Mouse (Mus musculus) 3134 (cell line): ENCODE results near the gene S100g.
A peak's percentile ranks its signal among the peaks of the same experiment; 100 is the strongest.

Experiments used
- DNase-seq: peaks from one replicate; pipeline ENCODE4 v3.0.0-alpha.2; 2011; ENCODE audit warnings: low spot score; ENCODE audit not compliant: insufficient read length; ENCODE audit errors: extremely low read depth

The S100g gene

GRCm38 (mm10) chrX:162964383-162964782, at the start of gene S100g:
Gene S100g, minus strand, starts transcription at chrX:162964599.
- no peak for DNase-seq

- DNase-seq, result peak; percentile 14
Measured at GRCm38 (mm10) chrX:162992121-162992520, 27.7 kb upstream of the S100g start.

DNA sequence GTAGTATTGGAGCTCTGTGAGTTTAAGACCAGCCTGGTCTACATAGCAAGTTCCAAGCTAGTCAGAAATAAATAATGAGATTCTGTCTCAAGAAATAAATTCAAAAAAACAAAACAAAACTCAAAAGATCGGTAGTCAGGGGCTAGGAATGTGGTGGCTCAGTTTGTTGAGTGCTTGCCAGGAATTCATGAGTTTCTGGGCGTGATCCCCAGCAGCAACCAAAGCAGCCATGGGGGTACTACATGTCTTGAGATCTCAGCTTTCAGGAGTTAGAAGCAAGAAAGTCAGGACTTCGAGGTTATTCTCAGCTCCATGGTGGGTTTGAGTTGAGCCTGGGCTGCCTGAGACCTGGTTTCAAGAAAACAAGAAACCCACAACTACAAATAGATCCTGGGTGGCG, 27.0 kb upstream of the S100g start:
- DNase-seq, result peak; percentile 51

DNA sequence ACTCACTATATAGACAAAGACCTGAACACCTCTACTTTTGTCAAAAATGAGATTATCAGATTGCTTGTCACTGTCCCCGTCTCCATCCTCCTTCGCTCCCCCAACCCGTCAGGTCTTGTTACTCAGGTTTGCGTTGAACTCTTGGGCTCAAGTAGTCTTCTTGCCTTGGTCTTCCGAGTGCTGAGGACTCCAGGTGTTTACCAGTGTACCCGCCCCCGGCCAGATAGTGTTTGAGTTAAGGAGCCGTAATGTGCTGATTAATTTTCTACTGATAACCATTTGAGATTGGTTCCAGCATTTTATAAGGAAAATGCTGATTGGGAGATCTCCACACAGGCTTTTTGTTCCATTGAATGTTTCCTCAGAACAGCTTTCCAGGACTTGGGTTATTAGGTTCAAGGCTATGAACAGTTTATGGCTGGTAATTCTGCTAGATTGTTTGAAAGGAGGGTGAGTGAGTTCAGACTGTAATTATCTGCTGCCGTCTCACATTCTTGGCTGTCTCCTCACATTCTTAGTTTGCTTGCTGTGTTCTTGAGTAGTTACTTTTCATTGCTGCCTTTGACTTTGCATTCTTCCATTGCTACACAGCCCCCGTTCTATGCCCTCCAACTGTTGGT, 22.6 kb upstream of the S100g start:
- DNase-seq, result no peak

GRCm38 (mm10) chrX:162976194-162976593, 11.8 kb upstream of the S100g start:
- no peak for DNase-seq

DNA sequence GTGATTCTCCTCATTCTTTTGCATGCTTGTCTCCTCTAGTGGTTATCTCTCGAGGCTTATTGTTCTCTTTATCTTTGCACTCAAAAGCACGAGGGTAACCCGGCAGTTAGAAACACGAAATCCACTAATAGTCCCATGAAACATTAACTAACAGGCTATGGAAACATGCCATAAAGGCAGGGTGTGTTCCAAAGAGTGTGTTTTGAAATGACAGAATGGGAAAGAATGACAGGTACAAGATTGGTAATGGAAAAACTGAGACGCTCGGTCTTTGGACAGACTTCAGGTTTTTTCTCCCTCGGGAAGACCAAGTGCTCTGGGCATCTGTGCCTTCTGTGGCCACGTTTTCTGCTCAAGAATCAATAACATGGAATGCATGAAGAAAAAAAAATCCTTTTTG, 3.1 kb upstream of the S100g start:
- DNase-seq, result no peak

DNA sequence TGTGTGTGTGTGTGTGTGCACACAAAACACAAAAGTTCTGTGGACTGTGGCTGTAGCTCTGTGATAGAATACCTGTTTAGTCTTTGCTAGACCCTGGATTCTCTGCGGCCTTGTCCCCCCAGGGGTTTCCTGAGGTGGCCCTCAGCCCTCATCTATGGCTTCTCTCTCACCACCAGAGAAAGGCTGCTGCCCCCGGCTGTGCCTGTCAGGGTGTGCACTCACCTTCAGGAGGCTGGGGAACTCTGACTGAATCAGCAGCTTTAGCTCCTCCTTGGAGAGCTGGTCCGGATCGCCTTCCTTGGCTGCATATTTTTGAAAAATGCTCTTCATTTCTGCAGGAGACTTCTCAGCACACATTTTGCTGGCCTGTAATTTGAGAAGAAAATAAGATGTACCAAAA, 559 bp downstream of the S100g start:
- no peak for DNase-seq

DNA sequence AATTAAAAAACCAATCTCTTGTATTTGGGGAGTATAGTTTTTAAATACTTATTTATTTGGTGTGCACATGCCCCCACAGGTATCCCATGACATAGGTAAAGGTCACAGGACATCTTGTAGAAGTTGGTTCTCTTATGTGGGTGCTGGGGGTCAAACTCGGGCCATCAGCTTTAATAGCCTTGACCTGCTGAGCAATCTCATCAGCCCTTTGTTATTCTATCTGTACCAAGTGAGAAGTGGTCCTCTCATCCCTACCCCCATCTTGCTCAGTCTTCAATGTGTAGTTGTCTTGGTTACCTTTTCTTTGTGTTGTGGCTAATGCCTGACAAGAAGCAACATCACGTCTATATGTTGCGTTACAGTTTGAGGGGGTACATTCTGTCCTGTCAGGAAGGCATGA, 6.5 kb downstream of the S100g start:
- DNase-seq, result no peak

DNA sequence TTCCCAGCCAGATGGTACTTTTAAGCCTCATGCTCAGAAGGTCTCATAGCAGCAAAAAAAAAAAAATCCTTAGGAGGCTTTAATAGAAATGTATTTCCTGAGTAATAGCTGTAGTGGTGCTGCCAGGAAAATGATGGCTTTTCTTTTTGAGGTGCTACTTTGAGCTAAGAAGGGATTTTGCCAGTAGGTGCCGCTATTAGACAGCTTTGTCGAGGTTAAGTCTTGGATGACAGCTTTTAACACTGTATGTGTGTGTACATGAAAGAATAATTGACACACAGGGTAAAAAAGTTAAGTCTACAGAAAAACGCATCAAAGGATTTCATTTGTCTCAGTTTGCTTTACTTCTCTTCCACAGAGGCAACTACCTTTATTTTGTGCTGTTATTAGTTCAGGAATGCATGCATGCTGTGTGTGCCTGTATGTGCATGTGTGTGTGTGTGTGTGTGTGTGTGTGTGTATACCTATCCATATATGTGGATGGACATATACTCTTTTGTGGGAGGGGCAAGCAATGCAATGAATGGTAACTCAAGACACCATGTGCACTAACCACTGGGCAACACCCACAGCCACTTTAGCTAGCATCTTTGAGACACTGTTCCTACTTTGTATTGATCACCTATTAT, 14.5 kb downstream of the S100g start:
- DNase-seq, result peak; percentile 10

DNA sequence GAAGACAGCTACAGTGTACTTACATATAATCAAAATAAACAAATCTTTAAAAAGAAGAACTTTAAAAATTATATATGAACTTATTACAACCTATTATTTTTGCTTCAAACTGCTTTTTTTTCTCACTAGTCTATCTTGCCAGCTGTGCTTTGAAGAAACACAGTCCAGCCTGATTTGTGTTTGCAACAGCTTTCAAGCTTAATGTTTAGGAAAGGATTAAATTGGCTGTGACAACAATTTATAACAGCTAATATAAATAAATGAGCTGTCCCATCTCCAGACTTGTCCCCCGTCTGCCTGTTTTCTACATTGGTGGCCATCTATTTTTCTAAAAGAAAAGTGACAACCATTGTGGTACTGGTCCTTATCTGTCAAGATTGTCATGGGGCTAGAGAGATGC, 22.4 kb downstream of the S100g start:
- DNase-seq, result no peak

DNA sequence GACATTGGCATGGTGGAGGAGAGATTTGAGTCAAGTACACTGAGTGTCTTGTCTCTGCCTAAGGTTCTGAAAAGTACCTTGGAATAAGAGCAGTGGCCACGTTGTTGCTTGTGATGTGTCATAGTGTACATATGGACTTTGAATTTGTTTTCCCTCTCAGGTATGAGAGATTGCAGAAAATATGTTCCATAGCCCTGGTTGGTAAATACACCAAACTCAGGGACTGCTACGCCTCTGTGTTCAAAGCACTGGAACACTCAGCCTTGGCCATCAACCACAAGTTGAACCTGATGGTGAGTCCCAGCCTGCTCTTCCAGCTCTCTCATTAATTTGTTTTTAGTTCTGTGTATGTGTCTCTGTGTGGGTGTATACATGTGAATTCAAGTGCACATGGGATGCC, 32.9 kb downstream of the S100g start:
- DNase-seq, result no peak

- no peak for DNase-seq
Measured at GRCm38 (mm10) chrX:162921487-162922125, 42.8 kb downstream of the S100g start.

GRCm38 (mm10) chrX:162915697-162916096, 48.7 kb downstream of the S100g start:
- peak; percentile 7 for DNase-seq

- no peak for DNase-seq
Measured at GRCm38 (mm10) chrX:162913651-162914050, 50.7 kb downstream of the S100g start.
